Mouse (Mus musculus) brain, embryonic 14.5 days (tissue): ENCODE data around the gene Wwox.

Experiments used
- CTCF ChIP-seq: fragments of 200-500 bp; IDR thresholded peaks from 2 replicates; pipeline ENCODE4 v1.5.1; 2012; ENCODE audit warnings: inconsistent platforms, mild to moderate bottlenecking, moderate library complexity, borderline replicate concordance; ENCODE audit not compliant: insufficient read depth, insufficient read length; ENCODE audit errors: extremely low read depth
- POLR2A ChIP-seq: fragments of 200-500 bp; IDR thresholded peaks from 2 replicates; pipeline ENCODE4 v1.6.1; 2012; ENCODE audit warnings: mild to moderate bottlenecking, inconsistent platforms, borderline replicate concordance; ENCODE audit not compliant: poor library complexity, insufficient read depth, insufficient read length, severe bottlenecking; ENCODE audit errors: extremely low read depth

DNA sequence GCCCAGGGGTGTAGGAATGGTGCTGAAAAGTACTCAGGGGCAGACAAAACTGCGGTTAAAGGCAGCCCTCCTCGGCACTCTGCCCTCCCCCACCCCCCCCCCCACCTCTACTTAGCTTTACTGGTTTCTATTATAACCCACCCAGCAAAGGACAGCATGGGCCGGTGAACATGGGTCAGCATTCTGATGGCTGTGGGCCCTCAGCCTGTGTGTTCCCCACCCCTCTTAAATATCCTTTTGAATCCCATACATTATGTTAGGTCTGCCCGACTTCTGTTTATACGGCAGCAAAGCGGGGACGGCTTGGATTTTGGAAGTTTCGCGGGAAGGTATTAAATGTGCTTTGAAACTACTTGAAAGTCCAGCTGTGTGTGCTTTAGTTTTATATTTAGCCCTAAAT lies 722.1 kb downstream of the Wwox start:
- TF ChIP-seq POLR2A, result no peak
- TF ChIP-seq CTCF, result no peak
